Mouse (Mus musculus): ENCODE measurements around the gene Rras2.

The Rras2 gene

DNA sequence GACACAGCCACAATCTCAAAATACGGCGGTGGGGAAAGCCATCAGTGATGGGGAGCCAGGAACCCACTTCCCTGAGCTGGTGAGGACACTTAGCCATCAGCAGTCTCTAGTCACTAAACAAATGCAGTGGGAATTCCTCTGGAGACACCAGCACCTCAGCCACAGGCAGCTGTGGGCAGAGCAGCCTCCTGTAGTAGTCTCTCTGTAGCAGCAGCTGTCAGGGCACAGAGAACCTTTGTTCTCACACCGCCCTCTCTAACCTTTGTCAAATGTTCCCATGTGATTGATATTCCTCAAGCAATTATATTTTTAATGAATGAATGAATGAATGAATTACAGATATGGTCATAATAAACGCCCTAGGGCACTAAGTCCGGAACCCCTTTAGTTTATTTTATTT lies 46.2 kb downstream of the Rras2 start:
- no peak for DNase-seq (ENCODE audit: low spot score)

DNA sequence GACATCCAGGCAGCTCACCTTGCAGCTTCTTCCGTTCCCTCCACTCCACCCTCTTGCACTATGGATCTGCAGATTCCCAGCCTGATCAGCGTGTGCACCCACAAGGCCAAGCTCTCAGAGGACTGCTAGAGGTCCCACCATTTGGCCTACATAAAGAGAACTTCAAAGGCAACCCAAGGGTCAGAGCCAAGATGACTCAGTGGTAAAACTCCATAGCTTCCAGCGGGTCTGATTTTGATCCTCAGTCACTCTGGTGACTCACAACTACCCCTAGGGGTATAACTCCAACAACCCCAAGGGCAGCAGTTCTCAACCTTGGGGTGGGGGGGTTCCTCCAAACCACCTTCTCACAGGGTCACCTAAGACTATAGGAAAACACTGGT lies 47.1 kb downstream of the Rras2 start:
- DNase-seq (ENCODE audit: low spot score) = no peak

DNA sequence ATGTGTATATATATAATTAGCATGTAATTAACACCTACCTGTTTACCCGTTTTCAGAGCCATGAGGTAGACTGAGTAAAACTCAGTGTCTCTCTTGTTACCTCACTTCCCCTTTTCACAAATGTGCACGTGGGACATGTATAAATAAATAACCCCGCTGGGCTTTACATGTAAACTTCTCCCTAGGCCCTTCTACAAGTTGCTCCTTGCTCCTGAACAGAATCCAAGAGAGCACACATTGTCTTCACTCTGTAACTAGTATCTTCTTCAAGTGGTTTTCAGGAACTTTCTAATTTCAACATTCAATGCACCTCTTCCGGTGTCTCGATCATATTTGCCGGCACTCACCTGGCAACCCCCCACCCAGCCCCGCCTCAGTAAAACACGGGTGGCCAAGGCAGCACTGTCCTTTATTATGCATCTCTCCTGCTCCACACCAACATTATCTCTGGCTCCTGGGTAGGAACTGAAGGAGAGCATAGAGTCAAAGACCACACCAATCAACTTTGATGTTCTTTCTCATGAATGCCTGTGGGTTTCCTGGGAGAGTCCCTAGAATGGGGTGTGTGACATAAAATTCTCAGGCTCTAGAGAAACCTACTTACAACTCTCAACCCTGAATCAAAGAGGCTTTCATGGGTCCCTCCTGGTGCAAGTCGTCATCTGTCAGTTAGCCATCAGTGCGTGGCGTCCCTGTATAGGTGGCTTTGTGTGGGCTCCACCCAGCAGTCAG lies 47.7 kb downstream of the Rras2 start:
- DNase-seq (ENCODE audit: low spot score) = no peak

DNA sequence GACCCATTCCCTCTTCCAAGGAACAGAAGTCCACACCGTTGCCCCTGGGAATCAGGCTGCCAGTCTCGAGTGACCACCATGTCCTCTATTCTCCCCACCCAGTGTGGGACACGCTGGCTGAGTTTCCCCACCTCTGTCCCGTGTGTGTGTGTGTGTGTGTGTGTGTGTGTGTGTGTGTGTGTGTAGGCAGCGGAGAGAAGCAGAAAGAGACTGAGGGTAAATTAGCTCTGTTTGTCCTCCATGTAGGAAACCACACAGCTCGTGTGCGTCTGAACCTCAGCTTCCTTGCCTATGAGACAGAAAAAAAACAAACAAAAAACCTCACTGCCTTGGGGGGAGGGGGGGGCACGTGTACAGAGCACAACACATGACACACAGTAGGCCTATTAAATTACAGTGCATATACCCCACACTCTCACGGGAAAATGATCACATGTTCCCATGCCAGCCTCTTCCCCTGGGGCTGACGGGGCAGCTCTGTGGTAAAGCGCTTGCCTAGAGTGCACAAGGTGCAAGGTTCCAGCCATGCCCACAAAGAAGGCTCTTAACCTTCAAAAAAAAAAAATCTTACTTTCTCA lies 48.5 kb downstream of the Rras2 start:
- no peak for DNase-seq (ENCODE audit: low spot score)

DNA sequence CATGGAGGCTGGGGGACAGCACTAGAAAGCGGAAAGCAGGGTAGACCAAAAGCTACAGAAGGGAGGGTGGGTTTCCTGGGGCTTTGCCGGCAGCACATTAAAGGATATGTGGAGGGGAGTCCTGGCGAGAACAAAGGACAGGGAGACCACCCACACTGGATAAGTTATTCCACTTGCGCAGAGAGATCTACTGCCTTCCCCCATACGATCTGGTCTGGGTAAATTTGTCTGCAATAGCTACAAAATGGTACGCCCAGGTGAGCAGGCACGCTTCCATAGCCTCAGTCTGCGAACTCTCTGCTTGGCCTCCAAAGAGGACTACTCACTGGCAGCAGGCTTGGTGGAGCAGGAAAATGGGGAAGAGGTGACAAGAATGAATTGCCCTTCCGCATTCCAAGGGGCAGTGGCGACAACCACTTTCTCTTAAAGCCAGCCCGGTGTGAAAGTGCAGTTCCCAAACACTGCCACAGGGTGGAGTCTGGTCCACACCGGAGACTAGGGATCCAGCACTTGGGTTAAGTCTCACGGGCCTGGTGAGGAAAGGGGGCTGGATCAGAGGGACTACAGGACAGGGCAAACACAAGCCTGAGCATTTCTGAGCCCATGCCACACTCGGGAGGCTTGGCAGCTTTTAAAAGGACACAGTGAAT lies 50.9 kb downstream of the Rras2 start:
- DNase-seq (ENCODE audit: low spot score) = peak; percentile 63

DNA sequence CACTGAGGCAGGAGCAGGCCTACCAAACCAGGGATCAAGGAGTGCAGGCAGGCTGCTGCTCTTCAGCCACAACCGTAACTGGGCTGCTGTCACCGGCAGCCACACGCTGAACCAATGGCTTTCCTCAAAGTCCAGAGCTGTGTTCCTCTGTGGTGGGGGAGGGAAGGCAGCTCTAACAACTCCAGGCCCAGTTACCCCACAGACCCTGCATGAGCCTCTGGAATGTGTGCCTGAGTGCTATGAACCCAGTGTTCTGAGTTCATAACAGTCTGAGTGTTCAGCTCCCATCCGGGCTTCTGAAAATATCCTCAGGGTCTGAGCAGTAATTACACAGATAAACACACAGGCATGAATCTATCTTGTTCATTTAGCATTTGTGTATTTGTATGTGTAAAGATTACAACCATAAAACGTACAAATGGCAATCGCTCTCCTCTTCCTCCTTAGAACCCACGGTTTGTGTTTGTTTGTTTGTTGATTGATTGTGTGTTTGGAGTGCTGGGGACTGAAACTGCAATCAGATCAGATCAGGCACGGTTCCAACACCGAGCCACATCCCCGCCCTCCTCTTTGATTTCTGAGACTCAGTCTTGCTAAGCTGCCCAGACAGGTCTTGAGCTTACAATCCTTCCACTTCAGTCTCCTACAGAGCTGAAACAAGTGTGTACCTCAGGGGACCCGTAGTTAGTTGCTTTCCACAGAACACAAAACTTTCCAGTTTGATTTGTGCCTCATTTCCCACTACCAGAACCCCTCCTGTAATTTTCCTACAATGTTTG lies 52.0 kb downstream of the Rras2 start:
- no peak for DNase-seq (ENCODE audit: low spot score)

DNA sequence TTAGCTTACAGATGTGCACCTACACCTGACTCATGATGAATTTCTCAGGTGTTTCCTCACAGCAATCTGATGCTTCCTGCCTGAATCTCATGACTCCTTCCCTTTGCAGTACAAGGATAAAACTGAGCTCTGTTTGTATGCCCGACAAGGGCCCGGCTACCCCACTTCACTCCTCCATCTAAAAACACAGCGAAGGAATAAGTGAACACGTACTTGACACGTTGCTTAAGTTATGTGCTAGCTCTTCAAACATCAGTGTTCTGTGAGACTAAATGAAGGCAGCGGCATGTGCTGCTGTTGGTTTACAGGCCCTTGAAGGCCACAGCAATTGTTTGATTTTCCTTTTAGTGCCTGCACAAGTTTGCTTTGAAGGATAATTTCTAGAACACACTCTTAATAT lies 53.6 kb downstream of the Rras2 start:
- no peak for DNase-seq (ENCODE audit: low spot score)

DNA sequence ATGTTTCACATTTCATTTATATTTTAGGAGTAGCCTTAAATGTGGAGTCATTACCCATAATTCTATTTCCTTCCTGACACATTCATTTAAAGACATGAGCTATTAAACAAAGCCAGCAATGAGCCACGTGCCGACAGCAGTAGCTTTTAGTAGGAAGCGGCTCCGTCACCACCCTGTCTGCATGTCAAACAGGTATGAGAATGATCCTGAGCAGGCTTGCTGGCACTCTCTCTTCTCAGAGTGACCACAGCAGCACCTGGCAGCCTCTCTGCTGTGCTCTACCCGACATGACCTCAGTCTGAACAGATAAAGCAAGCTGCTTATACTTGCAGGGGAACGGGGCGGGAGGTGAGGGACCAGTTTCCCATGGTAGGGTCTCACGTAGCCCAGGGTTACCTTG lies 54.0 kb downstream of the Rras2 start:
- no peak for DNase-seq (ENCODE audit: low spot score)

DNA sequence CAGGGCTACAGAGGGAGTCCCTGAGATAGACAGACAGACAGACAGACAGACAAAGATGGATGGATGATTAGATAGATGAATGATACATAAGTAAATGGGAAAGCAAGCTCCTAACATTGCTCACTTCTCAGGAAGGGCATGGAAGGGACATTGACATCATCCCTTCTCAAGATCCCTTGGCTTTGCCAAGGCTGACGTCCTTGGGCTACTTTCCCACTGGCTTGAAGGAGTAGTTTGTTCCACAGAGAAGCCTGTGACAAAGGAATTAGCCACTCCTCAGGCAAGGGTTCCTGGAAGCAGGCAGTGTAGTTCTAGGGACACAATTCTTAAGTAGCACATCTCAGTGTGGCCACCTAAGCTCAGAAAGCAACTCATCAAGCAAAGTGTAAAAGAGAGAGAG lies 55.1 kb downstream of the Rras2 start:
- DNase-seq (ENCODE audit: low spot score) = no peak

DNA sequence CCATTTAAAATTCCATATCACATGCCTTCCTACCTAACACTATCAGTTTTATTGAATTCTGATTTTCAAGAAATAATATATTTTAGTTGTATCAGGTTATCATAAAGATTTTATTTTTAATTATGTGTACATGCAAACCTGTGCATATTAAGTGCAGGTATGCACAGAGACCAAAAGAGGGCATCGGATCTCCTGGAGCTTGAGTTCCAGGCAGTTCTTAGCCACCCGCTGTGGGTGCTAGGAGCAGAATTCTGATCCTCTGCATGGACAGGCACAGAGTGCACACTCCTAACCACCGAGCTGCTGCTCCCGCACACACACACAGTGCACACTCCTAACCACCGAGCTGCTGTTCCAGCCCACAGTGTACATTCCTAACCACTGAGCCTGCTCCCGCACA lies 57.1 kb downstream of the Rras2 start:
- DNase-seq (ENCODE audit: low spot score) = no peak

DNA sequence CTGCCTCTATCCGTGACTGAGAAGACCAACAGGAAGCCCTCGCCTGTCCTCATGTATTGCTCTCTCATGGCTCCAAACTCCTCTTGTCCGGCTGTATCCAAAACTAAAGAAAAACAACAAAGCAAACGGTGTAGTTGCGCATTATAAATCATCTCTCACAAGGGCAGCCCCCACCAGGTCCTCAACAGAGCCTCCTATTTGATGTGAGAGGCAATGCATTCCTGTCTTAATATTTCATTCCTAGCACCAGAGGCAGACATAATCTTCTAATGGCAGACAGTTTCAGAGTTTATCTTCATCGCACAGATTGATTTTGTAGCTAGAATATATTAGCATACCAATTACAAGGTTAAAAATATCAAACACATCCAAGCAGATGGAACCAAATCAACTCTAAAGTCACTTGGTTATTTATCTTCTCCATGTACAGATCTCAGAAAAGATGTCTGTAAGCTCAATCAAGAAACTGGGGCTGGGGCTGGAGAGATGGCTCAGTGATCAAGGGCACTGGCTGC lies 58.6 kb downstream of the Rras2 start:
- DNase-seq (ENCODE audit: low spot score) = no peak

DNA sequence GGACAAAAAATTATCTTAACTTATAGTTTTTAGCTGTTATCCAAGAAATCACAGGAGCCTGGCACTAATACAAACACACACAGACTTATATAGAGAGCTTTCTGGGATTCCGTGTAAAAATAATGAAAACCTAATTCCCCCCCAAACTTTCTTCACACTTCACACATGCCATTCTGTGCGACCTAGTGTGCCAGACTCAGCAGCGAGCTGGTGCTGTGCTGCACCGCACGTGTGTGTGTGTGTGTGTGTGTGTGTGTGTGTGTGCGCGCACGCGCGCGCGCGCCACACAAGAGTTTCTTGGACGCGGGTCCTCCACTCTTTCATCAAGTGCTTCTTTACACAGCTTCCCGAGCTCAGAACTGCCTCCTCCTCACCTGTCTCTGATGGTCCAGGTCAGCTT lies 59.4 kb downstream of the Rras2 start:
- no peak for DNase-seq (ENCODE audit: low spot score)

DNA sequence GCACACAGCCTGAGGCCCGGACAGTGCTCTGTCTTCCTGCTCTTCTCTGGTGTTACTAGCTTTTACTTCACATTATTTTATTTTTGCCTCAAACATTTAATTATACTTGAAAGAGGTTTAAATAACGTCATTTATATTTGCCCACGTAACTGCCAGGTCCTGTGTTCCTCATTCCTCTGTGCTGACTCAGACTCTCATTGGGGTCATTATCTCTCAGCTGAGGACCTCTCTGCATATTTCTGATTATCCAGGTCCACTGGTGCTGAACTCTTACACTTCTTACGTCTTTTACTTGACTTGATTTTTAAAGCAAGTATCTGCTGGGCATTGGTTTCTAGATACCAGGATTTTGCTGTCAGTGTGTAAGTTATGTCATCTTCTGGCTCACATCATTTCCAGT lies 63.9 kb downstream of the Rras2 start:
- no peak for DNase-seq (ENCODE audit: low spot score)

DNA sequence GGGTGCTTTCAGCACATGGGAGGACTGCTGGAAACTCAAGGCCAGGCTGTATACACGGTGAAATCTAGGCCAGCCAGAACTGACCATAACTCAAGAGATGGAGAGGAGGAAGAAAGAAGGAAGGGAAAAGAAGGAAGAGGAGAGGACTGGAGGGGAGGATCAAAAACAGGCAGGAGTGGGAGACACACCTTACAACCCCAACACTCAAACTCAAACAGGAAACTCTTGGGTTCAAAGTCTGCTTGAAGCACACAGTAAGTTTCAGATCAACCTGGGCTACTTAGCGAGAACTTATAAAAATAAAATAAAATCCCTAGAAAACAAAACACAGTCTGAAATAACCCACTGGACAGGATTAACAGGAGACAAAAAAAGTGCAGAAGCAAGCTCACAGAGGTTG lies 71.8 kb downstream of the Rras2 start:
- DNase-seq (ENCODE audit: low spot score) = no peak

DNA sequence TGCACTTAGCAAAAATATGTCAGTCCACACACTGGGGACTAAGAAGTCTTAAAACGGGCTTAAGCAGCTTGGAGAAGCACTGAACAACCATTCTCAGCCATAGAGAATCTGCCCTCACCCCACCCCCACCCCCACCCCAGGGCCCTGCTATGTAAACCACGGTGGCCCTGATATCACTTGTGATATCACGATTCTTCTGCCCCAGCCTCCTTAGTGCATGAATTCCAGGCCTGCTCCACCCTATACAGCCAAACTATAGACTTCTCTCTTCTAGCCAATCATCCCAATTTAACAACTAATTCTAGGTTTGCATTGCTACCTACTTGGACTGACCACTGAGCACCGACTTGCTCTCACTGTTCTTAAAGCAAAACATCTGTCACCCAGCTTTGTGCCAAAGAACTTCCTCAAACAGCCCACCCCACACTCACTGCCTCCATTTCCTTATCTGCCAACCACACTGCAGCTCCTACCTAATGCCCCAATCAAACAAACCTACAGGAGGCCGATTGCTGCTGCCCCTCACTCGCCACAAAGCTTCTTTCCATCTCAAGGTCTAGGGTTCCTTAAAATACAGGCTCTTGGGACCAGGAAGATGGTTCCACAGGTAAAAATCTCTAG lies 73.5 kb downstream of the Rras2 start:
- DNase-seq (ENCODE audit: low spot score) = no peak

DNA sequence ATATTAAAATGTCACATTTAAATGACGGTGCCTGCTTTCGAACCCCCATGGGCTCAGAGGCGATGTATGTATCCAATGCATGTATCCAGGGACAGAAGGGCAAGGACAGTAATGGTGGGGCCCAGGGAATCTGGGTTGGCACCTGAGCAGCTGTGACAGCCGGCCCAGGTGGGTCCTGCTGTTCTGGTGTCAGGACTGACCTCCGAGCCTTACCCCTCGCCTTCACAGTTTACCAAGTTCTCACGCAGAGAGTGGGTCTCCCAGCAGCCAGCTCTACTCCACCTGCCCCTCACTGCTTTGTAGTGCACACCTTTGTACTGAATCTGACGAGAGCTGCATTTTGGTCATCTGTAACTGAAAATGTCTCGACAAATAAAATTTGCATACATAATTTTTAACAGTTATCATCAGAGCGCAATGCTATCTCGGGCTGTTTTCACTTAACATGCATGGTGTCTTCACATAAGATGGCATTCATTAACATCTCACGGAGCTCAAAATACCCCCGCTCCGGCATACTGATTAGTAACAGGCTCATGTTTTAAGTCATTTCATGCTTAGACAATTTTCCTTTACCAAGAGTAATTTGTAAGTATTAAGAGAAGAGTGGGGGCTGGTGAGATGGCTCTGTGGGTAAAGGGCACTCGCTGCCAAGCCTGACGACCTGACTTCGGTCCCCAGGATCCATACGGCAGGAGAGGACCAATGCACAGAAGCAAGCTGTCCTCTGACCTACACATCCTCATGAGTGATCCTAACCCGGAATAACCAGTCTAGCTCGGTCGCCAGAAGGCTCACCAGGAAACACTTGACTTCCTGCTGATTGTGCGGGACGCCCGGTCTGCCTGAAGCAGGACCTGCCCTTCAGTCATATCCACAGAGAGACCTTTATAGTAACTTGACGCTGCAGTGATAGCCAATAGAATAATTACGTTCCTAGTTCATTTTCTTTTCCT lies 74.3 kb downstream of the Rras2 start:
- no peak for DNase-seq (ENCODE audit: low spot score)

DNA sequence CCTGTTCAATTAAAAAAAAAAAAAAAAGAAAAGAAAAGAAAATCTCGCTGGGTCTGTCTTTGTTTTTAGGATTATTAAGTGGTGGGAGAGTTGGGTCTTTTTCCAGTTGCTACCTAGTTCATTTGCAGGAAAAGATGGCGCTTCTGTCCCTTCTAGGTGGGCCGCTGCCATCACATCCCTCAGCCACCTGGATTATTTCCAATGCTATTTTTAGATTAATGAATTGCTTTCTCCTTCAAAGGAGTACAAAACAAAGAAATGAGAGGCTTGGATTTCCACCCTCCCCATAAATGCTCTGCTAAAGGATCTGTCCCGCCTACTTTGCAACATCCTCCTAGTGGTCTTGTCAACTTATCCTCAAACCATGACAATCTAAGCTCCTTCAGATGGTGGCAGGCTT lies 76.2 kb downstream of the Rras2 start:
- DNase-seq (ENCODE audit: low spot score) = no peak

DNA sequence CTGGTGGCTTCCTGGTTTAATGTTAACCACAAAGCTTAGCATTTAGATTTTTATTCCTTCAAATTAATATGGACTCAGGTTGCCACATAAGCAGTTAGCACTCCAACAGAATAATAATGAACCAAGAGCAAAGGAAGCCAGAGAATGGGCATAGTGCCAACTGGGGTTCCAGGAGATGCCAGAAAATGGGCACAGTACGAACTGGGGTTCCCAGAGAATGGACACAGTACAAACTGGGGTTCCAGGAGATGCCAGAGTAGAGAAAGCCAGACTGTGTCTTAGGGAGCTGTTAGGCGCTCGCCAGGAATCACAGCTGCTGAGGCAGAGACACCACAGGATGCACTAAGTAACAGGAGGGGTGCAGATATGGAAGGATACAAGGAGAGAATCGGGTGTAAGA lies 80.3 kb downstream of the Rras2 start:
- no peak for DNase-seq (ENCODE audit: low spot score)

DNA sequence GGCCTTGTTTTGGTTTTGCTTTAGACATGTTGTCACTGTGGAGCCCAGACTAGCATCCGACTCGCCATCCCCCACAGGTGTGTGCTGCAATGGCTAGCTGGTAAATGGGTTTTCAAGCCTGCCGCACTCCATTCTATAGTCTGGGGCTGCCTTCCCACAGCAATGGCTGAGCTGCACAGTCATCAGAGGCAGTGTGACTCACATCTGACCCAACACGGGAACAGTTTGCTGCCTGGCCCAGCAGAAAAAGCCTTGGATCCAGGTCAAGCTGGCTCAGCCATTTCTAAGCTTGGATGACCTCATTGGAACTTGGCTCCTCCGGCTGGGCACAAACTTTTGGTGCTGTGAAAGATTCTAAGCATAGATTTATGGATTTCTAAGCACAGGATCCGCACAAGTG lies 88.0 kb downstream of the Rras2 start:
- no peak for DNase-seq (ENCODE audit: low spot score)

DNA sequence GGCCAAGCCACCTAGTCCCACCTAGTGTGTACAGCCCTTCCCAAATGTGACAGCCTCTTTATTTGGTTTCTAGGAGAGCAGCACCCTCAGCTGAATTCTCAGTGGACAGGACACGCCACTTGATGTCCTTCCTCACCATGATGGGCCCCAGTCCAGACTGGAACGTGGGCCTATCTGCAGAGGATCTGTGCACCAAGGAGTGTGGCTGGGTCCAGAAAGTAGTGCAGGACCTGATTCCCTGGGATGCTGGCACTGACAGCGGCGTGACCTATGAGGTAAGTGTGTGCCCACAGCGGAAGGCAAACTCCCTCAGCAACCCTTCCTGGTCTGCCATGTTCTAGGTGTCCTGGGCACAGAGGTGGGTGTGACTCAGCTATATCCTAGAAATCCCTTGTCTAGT lies 88.8 kb downstream of the Rras2 start:
- no peak for DNase-seq (ENCODE audit: low spot score)

DNA sequence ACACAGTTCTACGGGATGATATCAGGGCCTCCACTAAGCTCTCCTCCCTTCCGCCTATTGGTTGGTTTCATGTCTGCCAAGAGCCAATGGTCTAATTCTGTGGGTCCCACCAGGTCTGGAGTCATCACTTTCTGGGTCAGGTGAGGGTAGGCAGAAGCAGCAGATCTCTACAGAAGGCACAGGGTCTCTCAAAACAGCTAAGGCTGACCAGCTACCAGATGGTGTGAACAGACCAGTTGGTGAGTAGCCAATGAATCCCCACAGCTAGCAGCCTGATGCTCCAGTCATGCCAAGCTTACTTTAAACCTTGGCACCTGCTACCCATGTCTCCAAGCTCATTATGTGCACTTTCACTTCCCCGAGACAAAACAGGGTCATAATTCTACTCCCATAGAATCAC lies 90.2 kb downstream of the Rras2 start:
- DNase-seq (ENCODE audit: low spot score) = no peak
